Mouse (Mus musculus) A20 (cell line): ENCODE results near the gene Agxt.

Experiments used
- DNase-seq: peaks from one replicate; pipeline ENCODE4 v3.0.0-alpha.2; 2011; ENCODE audit warnings: low read depth, low spot score

Agxt gene

GRCm38 (mm10) chr1:93135036-93135526 lies at the start of gene Agxt:
TSS of gene Agxt (plus strand) at chr1:93135240.
- no peak for DNase-seq

GRCm38 (mm10) chr1:93092582-93092981 lies 42.5 kb upstream of the Agxt start:
- no peak for DNase-seq

- no peak for DNase-seq
Measured at GRCm38 (mm10) chr1:93098956-93099355, 36.1 kb upstream of the Agxt start.

GRCm38 (mm10) chr1:93100243-93100575 lies 34.8 kb upstream of the Agxt start:
- DNase-seq, result no peak

- DNase-seq, result no peak
Measured at GRCm38 (mm10) chr1:93100576-93101491, 34.2 kb upstream of the Agxt start.

- DNase-seq, result no peak
Measured at GRCm38 (mm10) chr1:93101571-93102061, 33.4 kb upstream of the Agxt start, which contains the start of gene Kif1a. TSS of gene Kif1a (minus strand) at chr1:93101951.

GRCm38 (mm10) chr1:93102700-93103099 lies 32.3 kb upstream of the Agxt start:
- DNase-seq, result no peak

GRCm38 (mm10) chr1:93114713-93115463 lies 20.2 kb upstream of the Agxt start:
- peak; percentile 81 for DNase-seq

- DNase-seq, result no peak
Measured at GRCm38 (mm10) chr1:93115471-93115870, 19.6 kb upstream of the Agxt start.

GRCm38 (mm10) chr1:93118816-93119215 lies 16.2 kb upstream of the Agxt start:
- no peak for DNase-seq

- DNase-seq, result no peak
Measured at GRCm38 (mm10) chr1:93123179-93123854, 11.7 kb upstream of the Agxt start.

- no peak for DNase-seq
Measured at GRCm38 (mm10) chr1:93124066-93124465, 11.0 kb upstream of the Agxt start.

- no peak for DNase-seq
Measured at GRCm38 (mm10) chr1:93125256-93125655, 9.8 kb upstream of the Agxt start.

GRCm38 (mm10) chr1:93128209-93128608 lies 6.8 kb upstream of the Agxt start:
- DNase-seq, result no peak

GRCm38 (mm10) chr1:93128710-93129349 lies 6.2 kb upstream of the Agxt start:
- peak; percentile 27 for DNase-seq

GRCm38 (mm10) chr1:93130242-93130983 lies 4.6 kb upstream of the Agxt start:
- DNase-seq, result no peak

GRCm38 (mm10) chr1:93132676-93133075 lies 2.4 kb upstream of the Agxt start:
- DNase-seq, result no peak

GRCm38 (mm10) chr1:93138534-93138933 lies 3.5 kb downstream of the Agxt start:
- DNase-seq, result no peak

GRCm38 (mm10) chr1:93139713-93140112 lies 4.7 kb downstream of the Agxt start:
- DNase-seq, result no peak

- no peak for DNase-seq
Measured at GRCm38 (mm10) chr1:93142871-93143270, 7.8 kb downstream of the Agxt start.

GRCm38 (mm10) chr1:93144176-93144575 lies 9.1 kb downstream of the Agxt start:
- DNase-seq, result no peak
